Mouse (Mus musculus): ENCODE data around the gene Coil. TPM values are rescaled to one million over a fixed set of nuclear protein-coding genes. Genes with fewer than 3 reads are reported as not detected.

Gene Coil
- total RNA-seq, 1 experiment = 37.8 TPM

GRCm38 (mm10) chr11:88950640-88951250 is 19.3 kb upstream of the Coil start:
- H3K4me1 ChIP-seq (ENCODE audit: control insufficient read depth in 2 of 2, insufficient read depth in 2 of 2, low read length in 2 of 2, poor library complexity in 1 of 2) = peaks cover 13 to 16% of the 10 kb centered on the region in 2 experiments
- H3K4me3 ChIP-seq (ENCODE audit: insufficient read depth in 1 of 2, low read depth in 1 of 2, low read length in 2 of 2, poor library complexity in 1 of 2, severe bottlenecking in 1 of 2) = peak overlapping the region; percentile 51 to 61
- peak overlapping the region; percentile 99 for H3K27ac ChIP-seq (ENCODE audit: insufficient read depth, low read depth, low read length, poor library complexity, severe bottlenecking)
- in situ Hi-C loops (cut with MboI; ENCODE audit: low sequenced_read_pairs in 2 of 2, unreplicated experiment in 2 of 2) = no loop called here
- no peaks in the 10 kb centered on the region for H3K9me3 ChIP-seq (ENCODE audit: control insufficient read depth, insufficient read depth, low read depth, low read length)
- no peak for TF ChIP-seq ZNF384 (IDR thresholded peaks at IDR 0.05; ENCODE audit: low read depth, low read length)
- no peak for TF ChIP-seq ZC3H11A (IDR thresholded peaks at IDR 0.05; ENCODE audit: borderline replicate concordance, low read depth, low read length)
- peaks cover 28% of the 10 kb centered on the region for H3K36me3 ChIP-seq (ENCODE audit: control insufficient read depth, insufficient read depth, low read length, poor library complexity, severe bottlenecking)
- peak overlapping the region; percentile 85 for H3K9ac ChIP-seq (ENCODE audit: insufficient read depth, low read depth, low read length, poor library complexity, severe bottlenecking)
- DNase-seq (ENCODE audit: low read depth, low spot score) = no peak

DNA sequence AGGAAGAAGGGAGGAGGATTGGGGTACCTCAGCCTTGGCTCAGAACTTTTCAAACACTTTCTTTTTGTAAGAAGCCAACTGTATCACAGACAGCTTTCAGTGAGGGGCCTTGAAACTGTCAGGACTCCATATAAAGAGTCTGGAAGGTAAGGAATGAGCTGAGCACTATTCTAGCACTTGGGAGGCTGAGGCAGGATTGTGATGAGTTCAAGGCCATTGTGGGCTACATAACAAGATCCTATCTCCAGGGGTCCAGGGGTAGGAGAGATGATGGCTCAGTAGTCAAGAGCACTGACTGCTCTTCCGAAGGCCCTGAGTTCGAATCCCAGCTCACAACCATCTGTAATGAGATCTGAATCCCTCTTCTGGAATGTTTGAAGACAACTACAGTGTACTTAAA is 18.5 kb upstream of the Coil start:
- Histone ChIP-seq H3K4me3 (ENCODE audit: insufficient read depth in 1 of 2, low read depth in 1 of 2, low read length in 2 of 2, poor library complexity in 1 of 2, severe bottlenecking in 1 of 2) (no peak overlapping the region), H3K36me3 (ENCODE audit: control insufficient read depth, insufficient read depth, low read length, poor library complexity, severe bottlenecking) (peaks cover 22% of the 10 kb centered on the region), H3K9me3 (ENCODE audit: control insufficient read depth, insufficient read depth, low read depth, low read length) (no peaks in the 10 kb centered on the region), H3K4me1 (ENCODE audit: control insufficient read depth in 2 of 2, insufficient read depth in 2 of 2, low read length in 2 of 2, poor library complexity in 1 of 2) (peaks cover 12 to 13% of the 10 kb centered on the region in 2 experiments; a peak in 3 of 4 replicates), H3K9ac (ENCODE audit: insufficient read depth, low read depth, low read length, poor library complexity, severe bottlenecking) (peak overlapping the region; percentile 2; the same call in 1 of the 2 replicates), H3K27ac (ENCODE audit: insufficient read depth, low read depth, low read length, poor library complexity, severe bottlenecking) (peak overlapping the region; percentile 69; the same call in 1 of the 2 replicates)
- in situ Hi-C loops (cut with MboI; ENCODE audit: low sequenced_read_pairs in 2 of 2, unreplicated experiment in 2 of 2) = no loop called here
- TF ChIP-seq MAFK (IDR thresholded peaks at IDR 0.05; ENCODE audit: insufficient read depth, low read depth, low read length) (no peak), CHD2 (IDR thresholded peaks at IDR 0.05; ENCODE audit: low read depth, low read length) (no peak)
- DNase-seq (ENCODE audit: low read depth, low spot score) = no peak

GRCm38 (mm10) chr11:88952117-88952516 is 17.9 kb upstream of the Coil start:
- in situ Hi-C loops (cut with MboI; ENCODE audit: low sequenced_read_pairs in 2 of 2, unreplicated experiment in 2 of 2) = no loop called here
- Histone ChIP-seq H3K27ac (ENCODE audit: insufficient read depth, low read depth, low read length, poor library complexity, severe bottlenecking) (peak overlapping the region; percentile 4; the same call in 1 of the 2 replicates), H3K9ac (ENCODE audit: insufficient read depth, low read depth, low read length, poor library complexity, severe bottlenecking) (no peak overlapping the region; the same call in 1 of the 2 replicates), H3K36me3 (ENCODE audit: control insufficient read depth, insufficient read depth, low read length, poor library complexity, severe bottlenecking) (peaks cover 18% of the 10 kb centered on the region), H3K4me3 (ENCODE audit: insufficient read depth in 1 of 2, low read depth in 1 of 2, low read length in 2 of 2, poor library complexity in 1 of 2, severe bottlenecking in 1 of 2) (peak overlapping the region in 1 of 2 experiments; percentile 11; a peak in 1 of 4 replicates), H3K4me1 (ENCODE audit: control insufficient read depth in 2 of 2, insufficient read depth in 2 of 2, low read length in 2 of 2, poor library complexity in 1 of 2) (peaks cover 12 to 13% of the 10 kb centered on the region in 2 experiments; a peak in 3 of 4 replicates), H3K9me3 (ENCODE audit: control insufficient read depth, insufficient read depth, low read depth, low read length) (no peaks in the 10 kb centered on the region)
- TF ChIP-seq CHD2 (IDR thresholded peaks at IDR 0.05; ENCODE audit: low read depth, low read length) = no peak
- TF ChIP-seq MAFK (IDR thresholded peaks at IDR 0.05; ENCODE audit: insufficient read depth, low read depth, low read length) = no peak
- TF ChIP-seq ZNF384 (IDR thresholded peaks at IDR 0.05; ENCODE audit: low read depth, low read length) = 0 out of 2 replicates have a peak, but pooled peaks have one; percentile 9
- no peak for TF ChIP-seq ZC3H11A (IDR thresholded peaks at IDR 0.05; ENCODE audit: borderline replicate concordance, low read depth, low read length)
- TF ChIP-seq HCFC1 (IDR thresholded peaks at IDR 0.05; ENCODE audit: borderline replicate concordance, insufficient read depth, low read length) = no peak
- DNase-seq (ENCODE audit: low read depth, low spot score) = no peak

DNA sequence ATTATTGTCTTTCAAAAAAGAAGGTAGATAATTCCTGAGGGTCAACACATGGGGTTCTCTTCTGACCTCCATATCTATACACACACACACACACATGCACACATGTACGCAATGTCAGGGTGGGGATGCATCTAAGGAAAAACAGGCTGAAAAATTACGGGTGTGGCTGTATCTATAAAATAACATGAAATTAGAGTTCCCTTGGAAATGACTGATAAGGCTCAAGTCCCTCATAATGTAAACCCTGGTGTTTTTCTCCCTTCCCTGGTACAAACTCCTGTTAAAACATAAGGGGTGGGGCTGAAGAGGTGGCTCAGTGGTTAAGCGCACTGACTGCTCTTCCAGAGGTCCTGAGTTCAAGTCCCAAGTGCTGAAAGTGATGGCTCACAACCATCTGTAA is 16.5 kb upstream of the Coil start:
- Histone ChIP-seq H3K4me1 (ENCODE audit: control insufficient read depth in 2 of 2, insufficient read depth in 2 of 2, low read length in 2 of 2, poor library complexity in 1 of 2) (peaks cover 7 to 8% of the 10 kb centered on the region in 2 experiments; a peak in 1 of 4 replicates), H3K27ac (ENCODE audit: insufficient read depth, low read depth, low read length, poor library complexity, severe bottlenecking) (no peak overlapping the region), H3K9ac (ENCODE audit: insufficient read depth, low read depth, low read length, poor library complexity, severe bottlenecking) (no peak overlapping the region; the same call in 1 of the 2 replicates), H3K9me3 (ENCODE audit: control insufficient read depth, insufficient read depth, low read depth, low read length) (no peaks in the 10 kb centered on the region), H3K36me3 (ENCODE audit: control insufficient read depth, insufficient read depth, low read length, poor library complexity, severe bottlenecking) (peaks cover 18% of the 10 kb centered on the region), H3K4me3 (ENCODE audit: insufficient read depth in 1 of 2, low read depth in 1 of 2, low read length in 2 of 2, poor library complexity in 1 of 2, severe bottlenecking in 1 of 2) (no peak overlapping the region)
- in situ Hi-C loops (cut with MboI; ENCODE audit: low sequenced_read_pairs in 2 of 2, unreplicated experiment in 2 of 2) = no loop called here
- TF ChIP-seq MAFK (IDR thresholded peaks at IDR 0.05; ENCODE audit: insufficient read depth, low read depth, low read length) (no peak), ZNF384 (IDR thresholded peaks at IDR 0.05; ENCODE audit: low read depth, low read length) (no peak), ZC3H11A (IDR thresholded peaks at IDR 0.05; ENCODE audit: borderline replicate concordance, low read depth, low read length) (no peak), HCFC1 (IDR thresholded peaks at IDR 0.05; ENCODE audit: borderline replicate concordance, insufficient read depth, low read length) (no peak), CHD2 (IDR thresholded peaks at IDR 0.05; ENCODE audit: low read depth, low read length) (no peak)
- no peak for DNase-seq (ENCODE audit: low read depth, low spot score)
